Mouse (Mus musculus): ENCODE measurements around the gene Tmem268. TPM values are rescaled to one million over a fixed set of nuclear protein-coding genes. Genes with fewer than 3 reads are reported as not detected.

Gene Tmem268
- polyA plus RNA-seq, 2 experiments, result 5.1 to 7.9 TPM

- no peak for ATAC-seq (ENCODE audit: insufficient read depth)
- Histone ChIP-seq H3K36me3 (replicated peaks; ENCODE audit: control insufficient read depth, insufficient read depth, low read depth) (peaks cover 39% of the 10 kb centered on the region), H3K4me2 (ENCODE audit: low read depth) (no peak overlapping the region), H3K9ac (replicated peaks) (no peak overlapping the region), H3K27me3 (ENCODE audit: control insufficient read depth, insufficient read depth, low read length) (no peaks in the 10 kb centered on the region), H3K4me1 (replicated peaks; ENCODE audit: control insufficient read depth in 2 of 2, insufficient read depth in 2 of 2, low read length in 1 of 2) (peaks cover 9 to 24% of the 10 kb centered on the region in 2 experiments), H3K9me3 (ENCODE audit: control insufficient read depth, low read length) (no peaks in the 10 kb centered on the region), H3K4me3 (ENCODE audit: insufficient read depth in 1 of 2, low read depth in 2 of 2, low read length in 2 of 2) (no peak overlapping the region), H3K27ac (no peak overlapping the region)
- TF ChIP-seq EP300 (IDR thresholded peaks at IDR 0.05; ENCODE audit: low read depth), result no peak
- TF ChIP-seq CTCF (IDR thresholded peaks at IDR 0.05; ENCODE audit: low read depth), result no peak
- no peak for DNase-seq (ENCODE audit: low read depth in 3 of 3, low spot score in 3 of 3)
- 77% methylated on average over 1 of the region's 1 CpGs for WGBS (ENCODE audit: insufficient replicate concordance)
Observed at GRCm38 (mm10) chr4:63547799-63548198, 10.8 kb upstream of the Tmem268 start.

DNA sequence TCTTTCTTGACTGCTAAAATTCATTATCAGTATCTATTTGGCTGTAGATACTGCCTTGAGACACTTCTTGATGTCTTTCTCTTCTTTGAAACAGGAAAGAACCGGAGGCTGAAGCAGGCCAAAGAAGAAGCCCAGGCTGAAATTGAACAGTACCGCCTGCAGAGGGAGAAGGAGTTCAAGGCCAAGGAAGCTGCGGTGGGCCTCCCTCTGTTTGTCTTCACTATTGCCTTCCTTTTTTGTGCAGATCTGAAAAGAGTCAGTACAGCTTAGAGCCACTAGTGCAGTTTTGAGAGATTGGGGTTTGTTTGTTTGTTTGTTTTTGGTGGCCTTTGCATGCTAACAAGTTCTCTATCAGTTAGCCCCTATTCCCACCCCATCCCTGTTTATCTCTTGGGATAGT lies 10.1 kb upstream of the Tmem268 start:
- TF ChIP-seq CTCF (IDR thresholded peaks at IDR 0.05; ENCODE audit: low read depth) (no peak), EP300 (IDR thresholded peaks at IDR 0.05; ENCODE audit: low read depth) (no peak)
- Histone ChIP-seq H3K4me1 (replicated peaks; ENCODE audit: control insufficient read depth in 2 of 2, insufficient read depth in 2 of 2, low read length in 1 of 2) (peaks cover 9 to 24% of the 10 kb centered on the region in 2 experiments), H3K27me3 (ENCODE audit: control insufficient read depth, insufficient read depth, low read length) (no peaks in the 10 kb centered on the region), H3K36me3 (replicated peaks; ENCODE audit: control insufficient read depth, insufficient read depth, low read depth) (peaks cover 40% of the 10 kb centered on the region), H3K4me2 (ENCODE audit: low read depth) (no peak overlapping the region), H3K9ac (replicated peaks) (no peak overlapping the region), H3K4me3 (ENCODE audit: insufficient read depth in 1 of 2, low read depth in 2 of 2, low read length in 2 of 2) (no peak overlapping the region), H3K27ac (no peak overlapping the region), H3K9me3 (ENCODE audit: control insufficient read depth, low read length) (no peaks in the 10 kb centered on the region)
- WGBS (ENCODE audit: insufficient replicate concordance), result 75% methylated on average over 3 of the region's 3 CpGs
- no peak for ATAC-seq (ENCODE audit: insufficient read depth)
- DNase-seq (ENCODE audit: low read depth in 3 of 3, low spot score in 3 of 3), result no peak

DNA sequence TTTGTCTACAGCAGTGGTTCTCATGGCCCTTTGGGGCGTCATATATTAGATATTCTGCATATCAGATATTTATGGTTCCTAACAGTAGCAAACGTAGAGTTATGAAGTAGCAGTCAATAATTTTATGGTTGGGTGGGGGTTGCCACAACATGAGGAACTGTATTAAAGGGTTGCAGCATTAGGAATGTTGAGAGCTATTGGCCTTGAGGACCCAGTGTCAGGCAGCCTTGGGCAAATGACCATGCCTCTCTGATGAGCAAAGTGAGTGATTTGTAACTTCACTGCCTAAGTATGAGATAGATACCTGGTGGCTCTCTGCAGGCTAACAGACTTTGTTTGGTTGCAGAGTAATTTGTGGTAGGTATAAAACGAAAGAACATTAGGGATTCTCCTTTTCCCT lies 7.7 kb upstream of the Tmem268 start:
- ATAC-seq (ENCODE audit: insufficient read depth) (no peak), DNase-seq (ENCODE audit: low read depth in 3 of 3, low spot score in 3 of 3) (no peak)
- 70% methylated on average over 3 of the region's 3 CpGs for WGBS (ENCODE audit: insufficient replicate concordance)
- Histone ChIP-seq H3K27me3 (ENCODE audit: control insufficient read depth, insufficient read depth, low read length) (no peaks in the 10 kb centered on the region), H3K4me3 (ENCODE audit: insufficient read depth in 1 of 2, low read depth in 2 of 2, low read length in 2 of 2) (no peak overlapping the region), H3K36me3 (replicated peaks; ENCODE audit: control insufficient read depth, insufficient read depth, low read depth) (peaks cover 40% of the 10 kb centered on the region), H3K9ac (replicated peaks) (no peak overlapping the region), H3K4me1 (replicated peaks; ENCODE audit: control insufficient read depth in 2 of 2, insufficient read depth in 2 of 2, low read length in 1 of 2) (peaks cover 0 to 11% of the 10 kb centered on the region in 2 experiments; a peak in 2 of 4 replicates), H3K9me3 (ENCODE audit: control insufficient read depth, low read length) (no peaks in the 10 kb centered on the region), H3K27ac (no peak overlapping the region), H3K4me2 (ENCODE audit: low read depth) (no peak overlapping the region)
- TF ChIP-seq EP300 (IDR thresholded peaks at IDR 0.05; ENCODE audit: low read depth) (no peak), CTCF (IDR thresholded peaks at IDR 0.05; ENCODE audit: low read depth) (no peak)

GRCm38 (mm10) chr4:63552865-63553264 lies 5.7 kb upstream of the Tmem268 start:
- H3K4me3 ChIP-seq (ENCODE audit: insufficient read depth in 1 of 2, low read depth in 2 of 2, low read length in 2 of 2), result no peak overlapping the region
- ATAC-seq (ENCODE audit: insufficient read depth) (no peak), DNase-seq (ENCODE audit: low read depth in 3 of 3, low spot score in 3 of 3) (no peak)
- no peak overlapping the region for H3K9ac ChIP-seq (replicated peaks)
- H3K9me3 ChIP-seq (ENCODE audit: control insufficient read depth, low read length), result no peaks in the 10 kb centered on the region
- H3K36me3 ChIP-seq (replicated peaks; ENCODE audit: control insufficient read depth, insufficient read depth, low read depth), result peaks cover 40% of the 10 kb centered on the region
- no peak overlapping the region for H3K27ac ChIP-seq
- H3K4me2 ChIP-seq (ENCODE audit: low read depth), result no peak overlapping the region
- no peak for TF ChIP-seq EP300 (IDR thresholded peaks at IDR 0.05; ENCODE audit: low read depth)
- TF ChIP-seq CTCF (IDR thresholded peaks at IDR 0.05; ENCODE audit: low read depth), result no peak
- H3K4me1 ChIP-seq (replicated peaks; ENCODE audit: control insufficient read depth in 2 of 2, insufficient read depth in 2 of 2, low read length in 1 of 2), result peaks cover 5 to 16% of the 10 kb centered on the region in 2 experiments
- H3K27me3 ChIP-seq (ENCODE audit: control insufficient read depth, insufficient read depth, low read length), result no peaks in the 10 kb centered on the region
- WGBS (ENCODE audit: insufficient replicate concordance), result 63% methylated on average over 1 of the region's 1 CpGs

DNA sequence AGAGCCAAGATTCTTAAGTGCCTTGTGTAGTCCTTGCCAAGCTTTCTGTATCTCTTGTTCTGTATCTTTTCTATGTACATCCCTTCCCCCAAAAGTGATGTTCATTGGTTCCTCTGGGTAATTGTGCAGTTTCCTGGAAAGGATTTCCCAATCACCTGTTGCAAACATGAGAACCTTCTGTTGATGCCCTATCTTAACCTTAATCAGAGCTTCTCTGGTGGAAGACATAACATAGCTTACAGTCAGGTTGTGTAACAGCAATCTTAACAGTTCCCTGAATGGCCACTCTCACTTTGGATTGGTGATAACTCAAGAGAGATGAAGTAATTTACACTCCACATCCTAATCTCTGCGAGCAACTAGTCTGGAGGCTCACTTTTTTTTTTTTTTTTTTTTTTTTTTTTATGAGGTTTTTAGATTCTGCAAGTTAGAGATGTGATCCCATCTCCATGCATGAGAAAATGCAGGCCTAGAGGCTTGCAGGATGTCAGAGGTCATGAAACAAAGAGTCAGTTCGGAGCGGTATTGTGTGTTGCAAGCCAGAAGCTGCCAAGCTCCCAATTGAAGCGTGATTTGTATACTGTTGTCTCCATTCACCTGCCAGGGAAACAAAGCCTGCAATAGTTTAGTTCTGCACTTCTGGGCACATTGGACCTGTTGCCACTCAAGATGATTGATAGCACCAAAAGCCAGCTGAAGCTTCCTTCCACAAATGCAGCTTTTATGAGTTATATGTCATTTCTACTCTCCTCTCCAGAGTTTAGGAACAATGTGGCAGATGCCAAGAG lies 4.6 kb upstream of the Tmem268 start:
- Histone ChIP-seq H3K4me1 (replicated peaks; ENCODE audit: control insufficient read depth in 2 of 2, insufficient read depth in 2 of 2, low read length in 1 of 2) (peaks cover 7 to 18% of the 10 kb centered on the region in 2 experiments), H3K27ac (no peak overlapping the region), H3K36me3 (replicated peaks; ENCODE audit: control insufficient read depth, insufficient read depth, low read depth) (peaks cover 31% of the 10 kb centered on the region), H3K4me2 (ENCODE audit: low read depth) (no peak overlapping the region), H3K9ac (replicated peaks) (no peak overlapping the region), H3K9me3 (ENCODE audit: control insufficient read depth, low read length) (no peaks in the 10 kb centered on the region), H3K4me3 (ENCODE audit: insufficient read depth in 1 of 2, low read depth in 2 of 2, low read length in 2 of 2) (no peak overlapping the region), H3K27me3 (ENCODE audit: control insufficient read depth, insufficient read depth, low read length) (no peaks in the 10 kb centered on the region)
- ATAC-seq (ENCODE audit: insufficient read depth) (no peak), DNase-seq (ENCODE audit: low read depth in 3 of 3, low spot score in 3 of 3) (no peak)
- TF ChIP-seq EP300 (IDR thresholded peaks at IDR 0.05; ENCODE audit: low read depth) (no peak), CTCF (IDR thresholded peaks at IDR 0.05; ENCODE audit: low read depth) (no peak)
- 76% methylated on average over 4 of the region's 4 CpGs for WGBS (ENCODE audit: insufficient replicate concordance)

Data from liver, embryonic 14.5 days (tissue).